ENCODE assay signal across 28 mouse cellular contexts in the genomic region with DNA sequence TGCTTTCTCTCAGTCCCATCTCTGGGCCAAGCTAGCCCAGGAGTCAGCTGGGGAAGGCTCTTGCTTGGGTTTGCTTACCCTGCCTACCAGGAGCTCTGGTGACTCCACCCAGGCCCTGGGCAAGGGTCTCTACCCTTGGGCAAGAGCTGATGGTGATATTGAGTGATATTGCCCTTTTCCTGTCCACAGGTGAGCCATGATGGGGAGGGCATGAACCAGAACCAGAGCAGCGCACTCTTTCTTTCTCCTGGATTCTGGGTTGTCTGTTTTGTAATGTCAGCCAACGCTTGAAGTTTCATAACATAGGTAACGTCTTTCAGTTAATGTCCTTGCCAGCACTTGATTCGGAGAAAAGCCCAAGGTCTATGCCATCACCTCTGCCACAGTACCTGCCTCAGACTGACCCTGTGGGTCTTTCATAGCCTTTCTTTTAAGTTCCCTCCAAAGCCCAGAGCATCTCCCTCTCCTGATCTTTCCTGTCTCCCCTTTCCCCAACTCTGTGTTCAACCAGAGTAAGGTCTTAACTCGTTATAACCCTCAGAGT. TPM values are rescaled to one million over a fixed set of nuclear protein-coding genes. Genes with fewer than 3 reads are reported as not detected.
DNase-seq lines count a peak whose midpoint lies in the region; ATAC-seq and TF ChIP-seq lines count a peak whose summit lies in the region.
"Had no signal": no experiment of that assay in that cellular context is flagged by ENCODE, and none has a peak within 500 bp of the region (broad histone marks: within the 10 kb centered on the region; RNA-seq: fewer than 3 reads in every experiment).

No protein-coding gene starts in this region.

- 81% methylated on average over 5 of the region's 5 CpGs for WGBS in forebrain, embryonic 10.5 days
- WGBS in forebrain, embryonic 16.5 days: 88% methylated on average over 5 of the region's 5 CpGs
- WGBS in liver, adult 2 months: 54% methylated on average over 5 of the region's 5 CpGs
- WGBS in liver, embryonic 11.5 days: 90% methylated on average over 5 of the region's 5 CpGs
- 92% methylated on average over 5 of the region's 5 CpGs for WGBS in midbrain, embryonic 11.5 days
- 85% methylated on average over 5 of the region's 5 CpGs for WGBS in midbrain, embryonic 13.5 days

- no peak for ATAC-seq in forebrain, embryonic 16.5 days
- ATAC-seq in liver, embryonic 11.5 days (replicated peaks; ENCODE audit: low FRiP score): no peak
- no peak for ATAC-seq in midbrain, embryonic 11.5 days (ENCODE audit: low FRiP score)
- ATAC-seq in midbrain, embryonic 13.5 days: no peak
- ATAC-seq: CD4-positive, CD25-positive, alpha-beta regulatory T cell, adult 4 months; forebrain, embryonic 14.5 days; forebrain, postnatal 0 days had no signal

- DNase-seq in forebrain, embryonic 10.5 days (ENCODE audit: extremely low spot score, low spot score): no peak
- peak; percentile 91 for DNase-seq in liver, adult 2 months (ENCODE audit: extremely low read depth, low read depth, low spot score)
- no peak for DNase-seq in liver, embryonic 11.5 days (ENCODE audit: low spot score)
- peak; percentile 81 for DNase-seq in midbrain, embryonic 11.5 days (ENCODE audit: low spot score, missing footprints)
- DNase-seq in kidney, postnatal 14 days: no peak
- DNase-seq: adrenal gland, adult 2 months; adrenal gland, postnatal 10 days; adrenal gland, postnatal 25 days; B cell, adult 2 months; cerebellum, adult 11 months; cerebellum, adult 18-20 months; cerebellum, adult 8-10 months; cerebellum, adult 9-11 months; cerebellum, postnatal 14 days; cerebellum, postnatal 36 days; embryo, embryonic 11 days; forebrain, postnatal 0 days had no signal

- H3K79me2 ChIP-seq in liver, adult 2 months (ENCODE audit: control insufficient read depth, insufficient read depth, low read length): peaks cover under 1% of the 10 kb centered on the region; the same call in 1 of the 2 replicates

- peaks cover 23% of the 10 kb centered on the region for H3K4me1 ChIP-seq in forebrain, embryonic 10.5 days
- no peaks in the 10 kb centered on the region for H3K4me1 ChIP-seq in forebrain, embryonic 16.5 days (replicated peaks; ENCODE audit: control insufficient read depth, insufficient read depth, low read length)
- peaks cover 13% of the 10 kb centered on the region for H3K4me1 ChIP-seq in liver, adult 2 months (ENCODE audit: control insufficient read depth, insufficient read depth, low read length)
- H3K4me1 ChIP-seq in liver, embryonic 11.5 days (replicated peaks; ENCODE audit: control insufficient read depth, insufficient read depth, low read length): 0 out of 2 replicates have a peak, but pooled peaks cover 5% of the 10 kb centered on the region
- H3K4me1 ChIP-seq in midbrain, embryonic 11.5 days (ENCODE audit: control insufficient read depth, insufficient read depth, low read length): peaks cover 13% of the 10 kb centered on the region
- H3K4me1 ChIP-seq in midbrain, embryonic 13.5 days (replicated peaks): peaks cover 12% of the 10 kb centered on the region

- H3K27me3 ChIP-seq in forebrain, embryonic 10.5 days (ENCODE audit: poor library complexity, severe bottlenecking): peaks cover 41% of the 10 kb centered on the region
- H3K27me3 ChIP-seq in forebrain, embryonic 16.5 days (replicated peaks; ENCODE audit: control insufficient read depth, insufficient read depth, low read length): no peaks in the 10 kb centered on the region
- no peaks in the 10 kb centered on the region for H3K27me3 ChIP-seq in liver, adult 2 months (ENCODE audit: control insufficient read depth, insufficient read depth, low read length)
- H3K27me3 ChIP-seq in liver, embryonic 11.5 days (replicated peaks; ENCODE audit: control insufficient read depth, insufficient read depth, low read length): no peaks in the 10 kb centered on the region
- no peaks in the 10 kb centered on the region for H3K27me3 ChIP-seq in midbrain, embryonic 11.5 days (ENCODE audit: control insufficient read depth, insufficient read depth, low read length)
- no peaks in the 10 kb centered on the region; the same call in 1 of the 2 replicates for H3K27me3 ChIP-seq in midbrain, embryonic 13.5 days
- H3K27me3 ChIP-seq: CH12.LX; embryonic facial prominence, embryonic 15.5 days had no signal

- no peak for TF ChIP-seq CTCF in liver, adult 2 months (IDR thresholded peaks at IDR 0.05; ENCODE audit: low read depth, low read length)

- H3K27ac ChIP-seq in forebrain, embryonic 10.5 days: peak overlapping the region; percentile 49
- no peak overlapping the region for H3K27ac ChIP-seq in forebrain, embryonic 16.5 days (ENCODE audit: low read length)
- peak overlapping the region; percentile 70 for H3K27ac ChIP-seq in liver, adult 2 months (replicated peaks; ENCODE audit: insufficient read depth, low read depth, low read length)
- no peak overlapping the region for H3K27ac ChIP-seq in liver, embryonic 11.5 days (ENCODE audit: low read depth, low read length)
- H3K27ac ChIP-seq in midbrain, embryonic 11.5 days (ENCODE audit: low read depth, low read length): no peak overlapping the region
- no peak overlapping the region for H3K27ac ChIP-seq in midbrain, embryonic 13.5 days
- H3K27ac ChIP-seq: embryonic facial prominence, embryonic 13.5 days; embryonic facial prominence, embryonic 15.5 days; forebrain, embryonic 12.5 days had no signal

- no peaks in the 10 kb centered on the region for H3K36me3 ChIP-seq in forebrain, embryonic 10.5 days (replicated peaks)
- H3K36me3 ChIP-seq in forebrain, embryonic 16.5 days (ENCODE audit: control insufficient read depth, insufficient read depth): no peaks in the 10 kb centered on the region
- no peaks in the 10 kb centered on the region for H3K36me3 ChIP-seq in liver, adult 2 months (ENCODE audit: control insufficient read depth, insufficient read depth, low read length)
- no peaks in the 10 kb centered on the region; the same call in 1 of the 2 replicates for H3K36me3 ChIP-seq in liver, embryonic 11.5 days (ENCODE audit: control insufficient read depth, insufficient read depth, low read length)
- no peaks in the 10 kb centered on the region for H3K36me3 ChIP-seq in midbrain, embryonic 11.5 days (ENCODE audit: control insufficient read depth, insufficient read depth, low read length)
- H3K36me3 ChIP-seq in midbrain, embryonic 13.5 days: no peaks in the 10 kb centered on the region
- H3K36me3 ChIP-seq: embryonic facial prominence, embryonic 13.5 days; embryonic facial prominence, embryonic 15.5 days; forebrain, embryonic 12.5 days had no signal

- no peaks in the 10 kb centered on the region for H3K9me3 ChIP-seq in forebrain, embryonic 10.5 days
- H3K9me3 ChIP-seq in forebrain, embryonic 16.5 days (ENCODE audit: control insufficient read depth, low read length): no peaks in the 10 kb centered on the region
- H3K9me3 ChIP-seq in liver, embryonic 11.5 days (ENCODE audit: control insufficient read depth, low read length): no peaks in the 10 kb centered on the region
- H3K9me3 ChIP-seq in midbrain, embryonic 11.5 days (ENCODE audit: control insufficient read depth, low read length): no peaks in the 10 kb centered on the region
- H3K9me3 ChIP-seq in midbrain, embryonic 13.5 days: no peaks in the 10 kb centered on the region
- H3K9me3 ChIP-seq: embryonic facial prominence, embryonic 13.5 days; embryonic facial prominence, embryonic 15.5 days; forebrain, embryonic 12.5 days had no signal

- TF ChIP-seq POLR2A in liver, adult 2 months (IDR thresholded peaks at IDR 0.05; ENCODE audit: extremely low read depth, insufficient read depth, low read length): no peak

- H3K9ac ChIP-seq in forebrain, embryonic 16.5 days (replicated peaks; ENCODE audit: low read depth, low read length): no peak overlapping the region
- no peak overlapping the region for H3K9ac ChIP-seq in liver, adult 2 months (ENCODE audit: low read depth, low read length)
- H3K9ac ChIP-seq in liver, embryonic 11.5 days (ENCODE audit: low read depth, low read length): no peak overlapping the region
- H3K9ac ChIP-seq in midbrain, embryonic 11.5 days (ENCODE audit: low read length): no peak overlapping the region
- H3K9ac ChIP-seq in midbrain, embryonic 13.5 days (replicated peaks): no peak overlapping the region
- H3K9ac ChIP-seq: embryonic facial prominence, embryonic 13.5 days; embryonic facial prominence, embryonic 15.5 days; forebrain, embryonic 12.5 days; forebrain, postnatal 0 days had no signal

- H3K4me2 ChIP-seq in forebrain, embryonic 16.5 days (ENCODE audit: low read length): no peak overlapping the region
- H3K4me2 ChIP-seq in liver, embryonic 11.5 days: no peak overlapping the region
- no peak overlapping the region for H3K4me2 ChIP-seq in midbrain, embryonic 11.5 days
- H3K4me2 ChIP-seq in midbrain, embryonic 13.5 days (replicated peaks): no peak overlapping the region
- H3K4me2 ChIP-seq: embryonic facial prominence, embryonic 13.5 days; embryonic facial prominence, embryonic 15.5 days; forebrain, embryonic 12.5 days had no signal

- no peak overlapping the region for H3K4me3 ChIP-seq in forebrain, embryonic 10.5 days
- no peak overlapping the region for H3K4me3 ChIP-seq in forebrain, embryonic 16.5 days (replicated peaks; ENCODE audit: low read length)
- no peak overlapping the region for H3K4me3 ChIP-seq in liver, adult 2 months (ENCODE audit: insufficient read depth, low read depth, low read length)
- H3K4me3 ChIP-seq in liver, embryonic 11.5 days (ENCODE audit: low read depth, low read length): no peak overlapping the region
- H3K4me3 ChIP-seq in midbrain, embryonic 11.5 days (ENCODE audit: low read depth, low read length): no peak overlapping the region
- no peak overlapping the region for H3K4me3 ChIP-seq in midbrain, embryonic 13.5 days (replicated peaks)
- H3K4me3 ChIP-seq: embryonic facial prominence, embryonic 13.5 days; embryonic facial prominence, embryonic 15.5 days; erythroblast, embryonic 14.5 days; forebrain, embryonic 12.5 days had no signal

RNA-seq across cellular contexts. Expression of a gene that starts 6.7 kb away (rescaled TPM):
- 17.3 and 17.4 TPM in 2 replicates for polyA plus RNA-seq in forebrain, embryonic 10.5 days (2016; fragmentation: Nextera tagmentation; extraction: Ambion mirVana)
- 26.4 and 31.2 TPM in 2 replicates for polyA plus RNA-seq in forebrain, embryonic 16.5 days (2015; fragmentation: Nextera tagmentation; extraction: Ambion mirVana)
- 55.4 and 60.2 TPM in 2 replicates for total RNA-seq in liver, adult 2 months (2014; rRNA removed)
- polyA plus RNA-seq in liver, adult 2 months (2012; rRNA removed): 137 and 166 TPM in 2 replicates
- polyA plus RNA-seq in liver, embryonic 11.5 days (2014; fragmentation: Nextera tagmentation; extraction: Ambion mirVana): 15.8 TPM in 2 replicates
- polyA plus RNA-seq in midbrain, embryonic 11.5 days (2014; fragmentation: Nextera tagmentation; extraction: Ambion mirVana): 18.3 and 20.8 TPM in 2 replicates
- polyA plus RNA-seq in midbrain, embryonic 13.5 days (2015; fragmentation: Nextera tagmentation; extraction: Ambion mirVana): 21.0 and 21.2 TPM in 2 replicates

RNA-seq across cellular contexts. Expression of a gene that starts 17.7 kb away (rescaled TPM):
- 0.09 and 0.15 TPM in 2 replicates for polyA plus RNA-seq in forebrain, embryonic 10.5 days (2016; fragmentation: Nextera tagmentation; extraction: Ambion mirVana)
- 0.11 TPM in 1 of 2 replicates, not detected in the other for polyA plus RNA-seq in forebrain, embryonic 16.5 days (2015; fragmentation: Nextera tagmentation; extraction: Ambion mirVana)
- not detected in 2 replicates for total RNA-seq in liver, adult 2 months (2014; rRNA removed)
- polyA plus RNA-seq in liver, adult 2 months (2012; rRNA removed): 0.04 TPM in 1 of 2 replicates, not detected in the other
- polyA plus RNA-seq in liver, embryonic 11.5 days (2014; fragmentation: Nextera tagmentation; extraction: Ambion mirVana): not detected in 2 replicates
- 4.4 and 4.5 TPM in 2 replicates for polyA plus RNA-seq in midbrain, embryonic 11.5 days (2014; fragmentation: Nextera tagmentation; extraction: Ambion mirVana)
- polyA plus RNA-seq in midbrain, embryonic 13.5 days (2015; fragmentation: Nextera tagmentation; extraction: Ambion mirVana): 0.82 and 0.97 TPM in 2 replicates
- total RNA-seq: adrenal gland, adult 2 months; adrenal gland, postnatal 25 days; adrenal gland, postnatal 4 days; forebrain, postnatal 0 days had no signal
- polyA plus RNA-seq: adrenal gland, adult 2 months; CD4-positive, CD25-positive, alpha-beta regulatory T cell, adult 4 months; embryonic facial prominence, embryonic 11.5 days; embryonic facial prominence, embryonic 13.5 days; embryonic facial prominence, embryonic 15.5 days; erythroblast, embryonic 14.5 days; forebrain, embryonic 14.5 days; forebrain, postnatal 0 days had no signal

RNA-seq across cellular contexts. Expression of a gene that starts 40.9 kb away (rescaled TPM):
- 126 and 129 TPM in 2 replicates for polyA plus RNA-seq in forebrain, embryonic 10.5 days (2016; fragmentation: Nextera tagmentation; extraction: Ambion mirVana)
- polyA plus RNA-seq in forebrain, embryonic 16.5 days (2015; fragmentation: Nextera tagmentation; extraction: Ambion mirVana): 111 and 133 TPM in 2 replicates
- total RNA-seq in liver, adult 2 months (2014; rRNA removed): 1,118 and 1,626 TPM in 2 replicates
- polyA plus RNA-seq in liver, adult 2 months (2012; rRNA removed): 1,069 and 1,820 TPM in 2 replicates
- 157 and 179 TPM in 2 replicates for polyA plus RNA-seq in liver, embryonic 11.5 days (2014; fragmentation: Nextera tagmentation; extraction: Ambion mirVana)
- polyA plus RNA-seq in midbrain, embryonic 11.5 days (2014; fragmentation: Nextera tagmentation; extraction: Ambion mirVana): 145 and 152 TPM in 2 replicates
- polyA plus RNA-seq in midbrain, embryonic 13.5 days (2015; fragmentation: Nextera tagmentation; extraction: Ambion mirVana): 73.0 and 77.5 TPM in 2 replicates

Comparison
In these comparisons a context has a peak if more than half of its experiments do, and no peak if none do; other contexts are left out.
1. DNase-seq: peak in liver, adult 2 months (single experiment) and midbrain, embryonic 11.5 days (single experiment); none in forebrain, embryonic 10.5 days (single experiment), liver, embryonic 11.5 days (single experiment) and kidney, postnatal 14 days (single experiment).
2. H3K27ac ChIP-seq: peak in forebrain, embryonic 10.5 days (single experiment) and liver, adult 2 months (single experiment); none in forebrain, embryonic 16.5 days (single experiment), liver, embryonic 11.5 days (single experiment), midbrain, embryonic 11.5 days (single experiment) and midbrain, embryonic 13.5 days (single experiment).